Mouse (Mus musculus) thymus, postnatal 36 days (tissue): Measurements from ENCODE around the gene Cwc27.

Experiments
- DNase-seq, 2 experiments: peaks; one replicate each; pipeline ENCODE4 v3.0.0; 2022; ENCODE audit warnings: mixed read lengths in 2 of 2

Cwc27 gene

GRCm38 (mm10) chr13:104763193-104763592, 53.7 kb downstream of the Cwc27 start:
- no peak for DNase-seq

- DNase-seq = no peak
Measured at GRCm38 (mm10) chr13:104762401-104762800, 54.5 kb downstream of the Cwc27 start.

GRCm38 (mm10) chr13:104759381-104759780, 57.6 kb downstream of the Cwc27 start:
- no peak for DNase-seq

GRCm38 (mm10) chr13:104747032-104747431, 69.9 kb downstream of the Cwc27 start:
- no peak for DNase-seq

GRCm38 (mm10) chr13:104742866-104743265, 74.1 kb downstream of the Cwc27 start:
- DNase-seq = no peak

- no peak for DNase-seq
Measured at GRCm38 (mm10) chr13:104729261-104730046, 87.5 kb downstream of the Cwc27 start.

GRCm38 (mm10) chr13:104727681-104728080, 89.3 kb downstream of the Cwc27 start:
- no peak for DNase-seq

- DNase-seq = no peak
Measured at GRCm38 (mm10) chr13:104720133-104720532, 96.8 kb downstream of the Cwc27 start.

GRCm38 (mm10) chr13:104694612-104695355, 122.2 kb downstream of the Cwc27 start:
- DNase-seq = no peak

GRCm38 (mm10) chr13:104692710-104693109, 124.2 kb downstream of the Cwc27 start:
- no peak for DNase-seq

- DNase-seq = no peak
Measured at GRCm38 (mm10) chr13:104685537-104685936, 131.4 kb downstream of the Cwc27 start.

- no peak for DNase-seq
Measured at GRCm38 (mm10) chr13:104684361-104685011, 132.5 kb downstream of the Cwc27 start.

GRCm38 (mm10) chr13:104681212-104681611, 135.7 kb downstream of the Cwc27 start:
- DNase-seq = no peak

GRCm38 (mm10) chr13:104661188-104661587, 155.8 kb downstream of the Cwc27 start:
- no peak for DNase-seq

GRCm38 (mm10) chr13:104660042-104660680, 156.8 kb downstream of the Cwc27 start:
- no peak for DNase-seq

- DNase-seq = no peak
Measured at GRCm38 (mm10) chr13:104656666-104657272, 160.2 kb downstream of the Cwc27 start.

GRCm38 (mm10) chr13:104655137-104655536, 161.8 kb downstream of the Cwc27 start:
- no peak for DNase-seq

- DNase-seq = no peak
Measured at GRCm38 (mm10) chr13:104651763-104652162, 165.2 kb downstream of the Cwc27 start.

- no peak for DNase-seq
Measured at GRCm38 (mm10) chr13:104650654-104651053, 166.3 kb downstream of the Cwc27 start.

- no peak for DNase-seq
Measured at GRCm38 (mm10) chr13:104650145-104650544, 166.8 kb downstream of the Cwc27 start.

GRCm38 (mm10) chr13:104645778-104646425, 171.0 kb downstream of the Cwc27 start:
- DNase-seq = no peak

- no peak for DNase-seq
Measured at GRCm38 (mm10) chr13:104644185-104644584, 172.8 kb downstream of the Cwc27 start.
